Mouse (Mus musculus) adrenal gland, adult 8-10 months (tissue): ENCODE results near the gene Sdc4. TPM values are rescaled to one million over a fixed set of nuclear protein-coding genes. Genes with fewer than 3 reads are reported as not detected.

Experiments used
- DNase-seq: peaks from one replicate; pipeline ENCODE4 v3.0.0; 2022
- total RNA-seq, 4 experiments: library from RNA; stranded (reverse); gene quantifications; 2 replicates each; pipeline ENCODE4 v1.2.4; 2022

The Sdc4 gene
- total RNA-seq, 4 experiments from 2014 or later, result 89.0 to 114 (median 105) TPM

DNA sequence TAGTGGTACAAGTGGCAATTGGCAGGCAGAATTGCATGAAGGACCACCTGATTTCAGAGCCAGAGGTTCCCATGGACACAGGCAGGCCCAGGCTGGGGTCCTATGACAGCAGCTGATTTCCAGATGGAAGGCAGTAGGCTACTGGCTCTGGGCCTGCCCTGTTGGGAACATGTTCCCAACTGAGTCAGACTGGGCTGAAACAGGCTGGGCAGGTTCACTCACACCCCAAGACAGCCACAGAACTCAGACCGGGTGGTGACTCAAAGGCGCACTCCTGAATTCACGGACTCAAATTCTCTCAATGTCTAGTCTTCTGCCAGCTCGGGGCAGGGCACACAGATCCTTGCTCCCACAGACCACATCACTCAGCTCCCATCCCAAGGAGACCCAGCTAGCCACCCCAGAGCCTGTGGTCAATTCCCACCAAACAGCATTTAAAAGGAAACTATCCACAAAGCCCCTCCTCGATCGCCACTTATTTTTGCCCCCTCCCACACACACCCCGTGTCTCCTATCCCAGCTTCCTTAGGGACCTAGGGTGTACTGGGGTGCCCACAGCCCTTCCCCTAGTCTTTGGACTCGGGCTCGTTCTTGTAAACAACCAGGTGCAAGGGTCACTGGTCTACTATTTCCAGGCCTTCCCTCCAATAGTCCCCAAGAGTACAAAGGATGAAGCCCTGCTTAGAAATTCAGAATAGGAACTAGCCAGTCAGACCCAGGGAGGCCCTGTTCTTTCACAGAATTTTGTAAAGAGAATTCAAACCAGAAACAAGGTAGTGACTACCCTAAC is 11.8 kb downstream of the Sdc4 start:
- DNase-seq, result no peak

DNA sequence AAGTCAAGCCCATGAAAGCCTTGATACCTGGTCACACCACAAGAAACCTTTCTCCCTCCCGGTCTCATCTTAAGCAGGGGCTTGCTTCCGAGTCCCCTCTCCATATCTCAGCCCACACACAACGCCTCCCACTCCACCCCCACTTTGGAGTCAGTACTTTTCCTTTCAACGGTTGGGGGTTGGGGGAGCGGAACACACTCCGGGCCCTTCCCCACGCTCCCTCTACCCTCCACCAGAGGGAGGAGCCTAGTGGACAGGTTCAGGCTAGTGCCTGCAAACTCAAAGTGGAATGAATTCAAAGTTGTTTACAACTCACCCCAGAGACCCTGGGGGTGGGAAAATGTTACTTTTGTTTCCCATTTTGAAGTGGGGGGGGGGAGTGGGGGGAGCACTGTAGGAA is 13.0 kb downstream of the Sdc4 start:
- no peak for DNase-seq

DNA sequence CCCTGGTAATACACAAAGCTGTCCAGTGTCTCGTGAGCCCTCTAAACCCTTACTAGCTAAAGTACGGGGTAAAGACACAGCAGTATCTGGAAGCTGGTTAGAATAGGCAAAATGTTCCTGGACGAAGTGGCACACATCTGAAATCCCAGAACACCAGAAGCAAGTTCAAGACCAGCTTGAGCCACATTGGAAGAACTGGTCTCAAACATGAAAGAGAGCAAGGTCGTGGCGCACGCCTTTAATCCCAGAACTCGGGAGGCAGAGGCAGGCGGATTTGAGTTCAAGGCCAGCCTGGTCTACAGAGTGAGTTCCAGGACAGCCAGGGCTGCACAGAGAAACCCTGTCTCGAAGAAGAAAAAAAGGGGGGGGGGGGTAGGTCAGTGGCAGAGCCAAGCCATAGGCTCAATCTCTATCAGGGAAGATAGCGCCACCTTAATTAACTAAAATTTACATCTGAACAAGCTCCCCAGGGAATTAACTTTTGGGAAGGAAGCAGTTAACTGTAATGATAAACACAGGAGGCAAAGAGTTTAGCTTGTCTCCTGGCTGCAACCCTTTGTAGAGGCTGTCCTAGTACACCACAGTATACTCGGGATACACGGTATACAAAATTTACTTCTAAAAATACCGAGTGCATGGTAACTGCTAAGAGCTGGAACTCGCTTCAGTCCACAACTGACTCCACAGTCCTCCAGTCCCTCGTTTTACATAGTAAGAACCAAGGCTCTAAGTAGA is 13.6 kb downstream of the Sdc4 start:
- DNase-seq, result no peak

DNA sequence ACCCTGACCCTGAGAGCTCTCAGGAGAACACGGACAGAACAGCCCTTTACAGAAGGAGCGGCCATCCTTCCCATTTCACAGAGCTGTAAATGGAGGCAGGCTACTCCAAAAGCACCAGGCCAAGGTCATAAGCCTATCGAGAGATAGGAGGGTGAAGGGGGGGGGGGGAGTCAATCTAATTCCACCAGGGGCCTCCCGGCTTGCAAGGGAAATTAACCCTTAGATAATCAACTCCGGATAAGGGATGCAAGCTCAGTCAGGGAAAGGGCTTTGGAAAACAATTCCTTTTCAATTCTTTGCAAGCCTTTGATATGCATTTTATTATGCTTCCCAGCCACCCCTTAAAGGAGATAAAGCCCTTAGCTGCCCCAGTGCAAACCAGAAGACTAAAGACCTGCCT is 15.2 kb downstream of the Sdc4 start:
- DNase-seq, result no peak

DNA sequence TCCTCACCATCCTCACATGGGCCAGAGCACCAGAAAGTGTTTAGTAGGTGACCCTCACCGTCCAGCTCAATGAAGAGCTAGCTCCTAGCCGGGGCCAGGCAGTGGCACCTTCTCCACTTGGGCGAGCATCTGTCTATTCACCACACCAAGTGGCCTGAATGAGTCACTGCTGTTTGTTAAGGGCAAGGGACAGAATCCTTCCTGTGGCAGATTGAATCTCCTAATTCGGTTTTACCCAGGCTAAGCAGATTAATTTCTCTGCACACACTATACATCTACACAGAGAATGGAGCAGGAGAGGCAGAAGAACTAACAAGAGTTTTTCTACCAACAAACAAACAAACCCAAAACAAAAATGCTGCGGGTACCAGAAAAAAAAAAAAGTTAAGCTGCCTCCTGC is 16.7 kb downstream of the Sdc4 start:
- no peak for DNase-seq

DNA sequence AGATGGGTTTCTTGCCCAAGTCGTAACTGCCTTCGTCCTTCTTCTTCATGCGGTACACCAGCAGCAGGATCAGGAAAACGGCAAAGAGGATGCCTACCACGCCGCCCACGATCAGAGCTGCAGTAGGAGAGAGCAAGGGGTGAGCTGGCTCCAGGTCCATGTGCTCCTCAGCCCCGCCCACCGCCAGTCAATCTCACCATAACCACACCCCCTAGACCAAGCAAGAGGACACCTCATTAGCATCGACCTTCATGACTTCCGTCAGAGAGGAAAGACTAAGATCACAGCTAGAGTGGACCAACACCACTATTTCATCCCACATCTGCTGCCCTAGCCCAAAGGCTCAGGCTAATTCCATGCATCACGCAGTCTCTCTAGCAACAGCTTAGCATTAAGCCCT is 17.6 kb downstream of the Sdc4 start:
- no peak for DNase-seq

DNA sequence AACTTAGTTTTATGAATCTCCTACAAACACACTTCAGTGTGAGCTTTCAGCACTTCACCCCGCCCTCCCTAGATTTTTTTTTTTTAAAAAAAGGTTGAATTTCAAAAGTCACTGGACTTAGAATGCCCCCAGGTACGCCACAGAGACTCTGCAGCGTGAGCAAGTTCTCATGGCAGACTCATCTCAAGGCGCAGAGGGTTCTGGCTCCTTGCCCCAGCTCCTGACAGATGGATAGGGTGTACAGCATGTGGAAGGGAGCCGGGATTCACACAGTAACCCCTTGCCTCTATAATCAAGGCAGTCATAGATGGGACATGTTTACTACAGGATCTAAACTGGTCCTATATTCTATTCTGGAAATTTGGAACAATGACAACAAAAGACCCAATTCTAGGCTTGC is 18.3 kb downstream of the Sdc4 start:
- DNase-seq, result no peak

DNA sequence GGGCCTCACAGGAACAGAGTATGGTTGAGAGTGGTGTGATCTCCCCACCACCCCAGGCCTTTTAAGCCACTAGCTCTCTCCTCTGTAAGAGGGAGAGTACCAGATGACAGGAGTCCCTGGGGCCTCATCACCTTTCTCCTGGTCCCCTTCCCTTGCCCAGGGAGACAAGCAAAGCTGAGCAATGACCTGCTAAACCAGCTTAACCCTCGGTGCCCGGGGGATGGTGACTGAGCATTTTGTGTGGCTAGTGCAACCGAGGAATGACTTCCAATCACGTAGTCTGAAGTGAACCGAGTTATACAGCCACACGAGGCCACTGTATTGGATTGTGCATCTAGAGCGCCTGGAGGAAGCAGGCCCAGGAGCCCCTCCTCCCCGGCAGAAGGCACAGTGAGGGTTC is 19.3 kb downstream of the Sdc4 start:
- no peak for DNase-seq

DNA sequence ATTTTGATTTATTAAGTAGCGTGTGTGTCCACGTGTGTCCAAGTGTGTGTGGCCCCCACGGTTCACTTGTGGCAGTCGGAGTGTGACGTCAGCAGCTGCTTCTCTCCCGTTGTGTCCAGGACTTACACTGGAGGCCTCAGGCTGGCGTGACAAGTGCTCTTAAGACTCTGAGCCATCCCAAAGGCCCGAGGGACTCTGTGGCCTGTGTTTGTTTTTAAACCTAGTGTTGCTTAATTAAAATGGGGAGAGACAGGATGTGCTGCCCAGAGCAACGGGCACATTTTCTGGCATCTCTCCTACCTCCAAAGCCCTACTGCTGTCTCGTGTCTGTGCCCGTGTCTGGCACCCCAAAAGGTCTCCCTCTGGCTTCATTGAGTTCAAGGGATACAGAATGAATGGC is 20.2 kb downstream of the Sdc4 start:
- no peak for DNase-seq

DNA sequence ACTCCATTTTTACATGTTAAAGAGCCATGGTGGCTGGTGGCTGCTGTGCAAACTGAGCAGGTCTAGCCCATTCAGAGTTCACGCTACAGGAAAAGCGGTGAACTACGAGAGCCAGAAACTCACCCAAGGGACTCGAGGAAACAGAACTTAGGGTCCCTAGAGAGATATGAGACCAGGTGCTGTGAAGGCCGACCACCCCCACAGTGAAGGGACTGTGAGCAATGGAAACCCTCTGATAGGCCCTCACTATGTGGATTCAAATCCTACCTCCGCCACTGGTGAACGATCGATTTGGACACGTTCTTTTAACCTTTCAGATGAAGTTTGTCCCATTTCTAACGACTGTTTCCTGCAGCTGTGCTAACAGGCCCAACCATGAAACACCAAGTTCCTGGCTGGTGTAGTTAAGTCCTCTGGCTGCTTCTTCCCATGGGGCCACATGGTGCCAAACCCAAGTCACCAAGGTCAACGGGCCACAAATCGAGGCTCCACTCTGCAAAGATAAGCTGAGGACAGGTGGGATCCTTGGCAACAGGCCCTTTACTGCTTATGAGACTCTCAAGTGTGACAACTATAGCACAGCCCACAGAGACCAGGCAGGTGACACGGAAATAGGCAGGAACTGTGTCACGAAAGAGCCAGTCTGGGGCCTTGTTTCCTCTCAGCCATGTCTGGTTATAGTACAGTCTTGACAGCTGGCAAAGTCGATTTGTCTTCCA is 20.9 kb downstream of the Sdc4 start:
- no peak for DNase-seq

DNA sequence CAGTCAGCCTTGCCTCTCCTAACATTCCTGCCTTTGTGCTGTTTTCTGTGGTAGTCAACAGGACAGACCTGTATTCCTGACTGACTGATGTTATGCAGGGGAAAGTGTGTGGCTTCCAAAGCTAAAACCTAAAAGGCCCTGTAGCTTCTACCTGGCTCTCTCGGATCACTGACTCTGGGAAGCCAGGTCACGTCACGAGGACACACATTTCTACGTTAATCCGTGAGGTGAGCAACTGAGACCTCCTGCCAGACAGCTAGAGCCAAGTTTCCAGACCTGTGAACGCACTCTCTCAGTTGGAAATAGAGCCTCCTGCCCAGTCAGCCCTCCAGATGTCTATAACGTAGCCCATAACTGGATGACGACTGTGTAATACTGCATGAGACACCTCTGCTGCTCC is 21.7 kb downstream of the Sdc4 start:
- DNase-seq, result no peak

DNA sequence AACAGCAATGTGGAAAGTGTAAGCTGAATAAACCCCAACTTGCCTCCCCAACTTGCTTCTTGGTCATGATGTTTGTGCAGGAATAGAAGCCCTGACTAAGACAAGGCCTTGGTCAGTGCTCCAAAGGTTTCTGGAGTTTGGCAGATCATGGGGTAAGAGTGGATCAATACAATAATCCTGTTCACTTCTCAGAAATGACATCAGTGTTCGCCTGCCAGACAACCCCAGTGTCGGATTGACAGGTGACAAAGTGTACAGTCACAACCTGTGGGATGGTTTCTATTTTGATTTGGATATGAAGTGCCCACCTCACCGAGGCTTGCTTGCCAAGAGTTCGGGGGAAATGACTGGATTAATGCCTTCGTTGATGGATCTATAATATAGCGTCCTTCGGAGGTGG is 22.4 kb downstream of the Sdc4 start:
- no peak for DNase-seq

DNA sequence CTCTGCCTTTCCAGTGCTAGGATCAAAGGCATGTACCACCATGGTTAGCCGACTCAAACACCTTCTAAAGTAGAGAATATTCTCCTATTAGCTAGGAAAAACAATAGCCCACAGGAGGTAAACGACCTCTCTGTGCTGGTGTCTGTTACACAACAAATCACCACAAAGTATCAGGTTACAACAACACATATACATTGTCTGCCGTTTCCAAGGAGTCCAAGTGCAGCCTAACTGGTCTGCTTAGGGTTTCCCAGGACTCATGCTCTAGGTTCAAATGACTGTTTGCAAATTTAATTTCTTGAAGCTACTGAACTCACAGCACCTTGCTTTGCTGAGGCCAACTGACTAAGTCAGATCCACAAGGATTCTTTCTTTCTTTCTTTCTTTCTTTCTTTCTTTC is 24.2 kb downstream of the Sdc4 start:
- no peak for DNase-seq

DNA sequence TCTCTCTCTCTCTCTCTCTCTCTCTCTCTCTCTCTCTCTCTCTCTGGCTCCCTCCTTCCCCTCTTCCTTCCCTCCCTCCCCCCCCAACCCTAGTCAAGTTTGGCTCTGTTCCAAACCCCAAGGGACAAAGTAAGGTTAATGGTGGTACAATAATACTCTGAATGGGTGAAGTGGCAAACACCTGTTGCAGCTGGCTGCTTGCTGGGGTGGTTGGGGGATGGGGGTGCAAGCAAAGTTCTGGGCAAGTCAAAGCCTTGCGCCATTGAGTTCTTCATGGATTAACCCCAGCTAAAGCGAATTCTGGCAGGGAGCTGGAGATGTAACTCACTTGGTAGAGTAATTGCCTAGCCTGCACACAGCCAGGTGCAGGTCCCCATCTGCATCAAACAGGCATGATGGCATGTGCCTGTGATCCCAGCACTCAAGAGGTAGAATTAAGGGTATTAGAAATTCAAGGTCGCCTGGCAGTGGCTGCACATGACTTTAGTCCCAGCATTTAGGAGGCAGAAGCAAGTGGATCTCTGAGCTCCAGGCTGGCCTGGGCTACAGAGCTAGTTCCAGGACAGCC is 25.3 kb downstream of the Sdc4 start:
- no peak for DNase-seq

DNA sequence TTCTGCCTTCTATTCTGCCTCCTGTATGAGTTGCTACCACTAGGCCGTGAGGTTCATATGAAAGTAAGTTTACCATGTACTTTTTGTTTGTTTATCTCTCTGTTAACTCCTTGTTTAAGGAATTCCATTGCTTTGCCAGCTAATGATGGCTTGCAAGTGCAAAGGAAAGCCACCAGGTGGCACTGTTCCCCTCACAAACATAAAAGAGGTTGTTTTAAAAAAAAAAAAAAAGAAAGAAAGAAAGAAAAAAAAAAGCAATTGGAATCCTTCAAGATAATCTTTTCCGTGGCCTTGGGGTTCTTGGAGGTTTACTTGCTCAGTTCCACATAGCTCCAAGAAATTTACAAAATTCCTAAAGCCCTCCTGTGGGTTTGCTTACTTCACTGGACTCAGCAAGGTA is 26.5 kb downstream of the Sdc4 start:
- DNase-seq, result no peak

DNA sequence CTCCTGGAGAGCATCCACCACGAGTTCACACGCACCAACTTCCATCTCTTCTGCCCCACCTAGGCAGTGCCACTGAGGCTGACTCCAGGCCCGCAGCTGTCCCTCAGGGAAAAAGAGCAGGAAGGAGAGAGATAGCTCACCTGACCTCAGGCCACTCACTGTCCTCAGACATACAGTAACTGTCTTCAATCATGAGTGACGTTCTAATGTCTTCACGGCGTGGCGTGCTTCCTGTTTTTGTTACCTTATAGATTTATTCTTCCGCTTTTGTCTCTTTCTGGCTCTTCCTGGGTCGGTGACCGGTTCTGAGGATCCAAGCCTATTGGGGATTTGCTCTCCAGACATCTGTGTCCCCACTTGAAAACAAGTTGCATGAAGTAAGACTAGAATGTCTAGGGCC is 29.1 kb downstream of the Sdc4 start:
- DNase-seq, result no peak

DNA sequence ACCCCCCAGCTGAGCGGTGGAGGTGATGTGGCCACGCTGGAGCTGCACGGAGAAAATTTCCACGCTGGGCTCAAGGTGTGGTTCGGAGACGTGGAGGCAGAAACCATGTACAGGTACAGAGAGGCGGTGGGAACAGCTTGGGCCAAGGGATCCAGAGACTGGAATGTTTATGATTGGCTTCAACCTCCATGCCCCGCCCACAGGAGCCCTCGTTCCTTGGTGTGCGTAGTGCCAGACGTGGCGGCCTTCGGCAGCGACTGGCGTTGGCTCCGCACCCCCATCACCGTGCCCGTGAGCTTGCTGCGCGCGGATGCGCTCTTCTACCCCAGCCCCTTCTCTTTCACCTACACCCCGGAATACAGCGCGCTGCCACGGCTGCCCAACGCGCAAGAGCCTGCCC is 29.5 kb downstream of the Sdc4 start:
- no peak for DNase-seq

DNA sequence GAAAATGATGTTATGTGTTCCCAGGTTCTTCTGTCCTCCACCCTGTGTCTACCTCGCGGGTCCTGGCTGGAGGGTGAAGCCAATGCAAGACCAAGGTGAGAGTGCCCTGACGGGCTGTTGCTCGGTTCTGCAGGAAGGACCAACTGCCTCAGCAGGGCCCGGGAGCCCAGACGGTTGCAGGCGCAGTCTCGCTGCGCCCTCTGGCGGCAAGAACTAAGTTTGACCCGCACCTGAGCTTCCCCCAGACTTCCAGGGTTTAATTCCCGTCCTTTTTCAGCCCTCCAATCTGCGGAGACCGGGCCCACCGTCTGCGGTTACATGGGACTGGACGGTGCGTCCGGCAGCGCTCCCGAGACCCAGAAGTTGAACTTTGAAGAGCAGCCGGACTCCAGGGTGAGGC is 36.0 kb downstream of the Sdc4 start:
- DNase-seq, result no peak

DNA sequence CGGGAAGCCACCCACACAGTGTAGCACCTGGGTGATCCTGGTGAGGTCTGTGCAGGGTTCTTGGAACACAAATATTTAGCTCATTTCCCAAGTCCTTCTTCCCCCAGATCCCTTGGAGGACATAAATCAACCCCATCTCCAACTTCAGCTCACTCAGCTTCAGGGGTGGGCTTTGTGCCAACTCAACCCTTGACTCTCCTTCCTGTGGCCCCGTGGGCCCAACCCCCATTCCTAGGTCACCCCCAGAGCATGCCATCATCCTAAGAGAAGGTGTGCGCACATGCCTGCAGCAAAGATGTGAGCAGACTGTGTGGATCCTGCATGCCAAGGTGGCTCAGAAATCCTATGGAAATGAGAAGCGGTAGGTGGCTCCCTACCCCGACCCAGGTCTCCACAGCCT is 38.2 kb downstream of the Sdc4 start:
- no peak for DNase-seq

DNA sequence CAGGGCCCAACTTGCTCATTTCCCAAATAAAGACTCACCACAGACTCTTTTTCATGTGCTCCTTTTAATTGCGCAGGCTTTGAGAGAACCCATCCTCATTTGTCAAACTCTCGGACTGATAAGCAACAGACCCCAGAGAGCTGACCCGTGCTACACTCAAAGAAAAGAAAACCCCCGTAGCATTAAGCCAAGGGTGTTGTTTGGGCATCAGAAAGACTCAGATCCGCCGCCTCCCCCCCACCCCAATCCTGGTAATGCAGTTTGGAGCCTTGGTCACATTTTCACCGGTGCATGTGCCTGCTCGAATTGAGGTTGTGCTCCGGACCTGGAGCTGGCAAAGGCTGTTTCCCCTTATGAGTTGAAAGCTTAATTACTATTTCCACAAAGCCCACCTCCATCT is 38.6 kb downstream of the Sdc4 start, which contains the start of gene Matn4:
TSS of gene Matn4 (minus strand) at position 101 of the 400 bp plus-strand sequence.
- DNase-seq, result no peak

DNA sequence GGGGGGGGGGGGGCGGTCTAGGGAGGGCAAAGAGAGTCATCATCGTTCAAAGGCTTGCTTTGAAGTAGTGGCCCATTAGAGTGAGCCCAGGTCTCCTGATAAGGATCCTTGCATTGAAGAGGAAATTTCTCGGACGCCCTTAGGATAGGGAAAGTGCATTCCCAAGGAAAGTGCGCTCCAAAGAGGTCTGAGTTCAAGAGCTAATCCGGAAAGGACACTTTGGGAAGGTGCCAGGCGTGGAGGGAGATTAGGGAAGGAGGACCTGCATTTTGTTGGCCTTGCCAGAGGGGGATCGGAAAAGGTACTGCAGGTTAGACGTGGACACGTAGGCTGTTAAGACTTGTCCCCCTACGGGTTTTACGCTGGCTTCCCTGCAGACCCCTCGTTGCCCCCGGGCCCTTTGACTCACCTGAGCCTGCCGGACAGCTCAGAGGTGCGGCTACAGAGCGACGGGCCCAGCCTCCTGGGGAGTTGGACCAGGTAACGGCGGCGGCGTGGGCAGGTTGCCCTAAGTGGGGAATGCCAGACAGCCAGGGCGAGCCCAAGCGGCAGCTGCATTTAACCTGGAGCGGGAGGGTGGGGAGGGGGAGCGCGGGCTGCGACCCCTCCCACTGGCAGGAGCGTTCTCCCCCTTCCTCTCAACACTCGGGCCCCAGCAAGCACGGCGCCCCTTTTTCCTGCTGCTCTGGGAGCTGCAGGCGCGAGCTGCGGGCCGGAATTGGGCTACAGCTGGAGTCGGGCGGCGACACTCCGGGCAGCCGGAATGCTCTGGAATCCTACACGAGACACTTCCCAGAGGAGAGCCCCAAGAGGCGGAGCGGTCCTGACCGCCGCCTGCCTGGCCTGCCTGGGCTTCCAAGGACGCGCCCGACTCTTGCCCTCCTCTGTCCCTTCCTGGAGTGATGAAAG is 39.4 kb downstream of the Sdc4 start:
- DNase-seq, result no peak
